In the genomic region with DNA sequence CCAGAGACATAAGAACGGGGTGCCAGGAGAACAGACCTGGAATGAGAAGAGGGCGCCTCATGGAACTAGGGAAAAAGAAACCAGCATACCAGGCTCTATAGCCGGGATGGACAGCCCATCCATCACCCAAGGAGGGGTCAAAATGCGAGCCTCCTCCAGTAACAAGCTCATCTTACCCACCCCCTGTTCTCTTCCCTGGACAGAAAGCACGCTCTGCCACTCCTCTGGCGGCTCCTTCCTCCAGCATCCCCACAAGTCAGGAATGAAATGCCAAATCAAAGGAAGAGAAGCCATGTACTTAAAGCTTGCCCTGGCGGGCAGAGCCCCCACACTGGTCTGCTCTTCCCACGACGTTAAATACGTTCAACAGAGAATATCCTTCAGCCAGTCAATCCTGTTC, we compare ENCODE assay signal across 8 mouse cellular contexts. TPM values are rescaled to one million over a fixed set of nuclear protein-coding genes. Genes with fewer than 3 reads are reported as not detected.
DNase-seq lines count a peak whose midpoint lies in the region; ATAC-seq and TF ChIP-seq lines count a peak whose summit lies in the region.

No protein-coding gene starts in this region.

- H3K9ac ChIP-seq in CH12.LX (ENCODE audit: insufficient read depth, low read depth) = no peak overlapping the region
- H3K9ac ChIP-seq in forebrain, embryonic 16.5 days (replicated peaks; ENCODE audit: low read depth, low read length) = peak overlapping the region; percentile 69
- no peak overlapping the region for H3K9ac ChIP-seq in liver, embryonic 14.5 days (replicated peaks)

- peaks cover 9 to 40% of the 10 kb centered on the region in 2 experiments for H3K4me1 ChIP-seq in CH12.LX (ENCODE audit: control insufficient read depth in 1 of 2, insufficient read depth in 2 of 2)
- H3K4me1 ChIP-seq in forebrain, embryonic 16.5 days (replicated peaks; ENCODE audit: control insufficient read depth, insufficient read depth, low read length) = peaks cover 54% of the 10 kb centered on the region
- H3K4me1 ChIP-seq in liver, embryonic 14.5 days (replicated peaks; ENCODE audit: control insufficient read depth in 2 of 2, insufficient read depth in 2 of 2, low read length in 1 of 2) = peaks cover 7 to 23% of the 10 kb centered on the region in 2 experiments

- dilution Hi-C loops in CH12.LX (cut with MboI; ENCODE audit: extremely low pct_ligation_motif_present, extremely low pct_unique_long_range_greater_than_20kb, low sequenced_read_pairs) = no loop called here

- no peak for TF ChIP-seq EP300 in CH12.LX (IDR thresholded peaks at IDR 0.05; ENCODE audit: low read length)
- TF ChIP-seq EP300 in liver, embryonic 14.5 days (IDR thresholded peaks at IDR 0.05; ENCODE audit: low read depth) = no peak

- peak overlapping the region in 2 of 3 experiments; percentile 70 to 76 for H3K4me3 ChIP-seq in CH12.LX (replicated peaks in 1 of 3; ENCODE audit: low read depth in 2 of 3, low read length in 2 of 3, poor library complexity in 1 of 3)
- H3K4me3 ChIP-seq in forebrain, embryonic 16.5 days (replicated peaks; ENCODE audit: low read length) = peak overlapping the region; percentile 71
- peak overlapping the region; percentile 67 to 96; a peak in 2 of 4 replicates for H3K4me3 ChIP-seq in liver, embryonic 14.5 days (ENCODE audit: insufficient read depth in 1 of 2, low read depth in 2 of 2, low read length in 2 of 2)

- H3K9me3 ChIP-seq in CH12.LX (replicated peaks; ENCODE audit: low read length) = no peaks in the 10 kb centered on the region
- H3K9me3 ChIP-seq in forebrain, embryonic 16.5 days (ENCODE audit: control insufficient read depth, low read length) = no peaks in the 10 kb centered on the region
- no peaks in the 10 kb centered on the region for H3K9me3 ChIP-seq in liver, embryonic 14.5 days (ENCODE audit: control insufficient read depth, low read length)

- H3K36me3 ChIP-seq in CH12.LX (replicated peaks in 1 of 2; ENCODE audit: control insufficient read depth in 1 of 2, insufficient read depth in 1 of 2, low read length in 1 of 2) = peaks cover 48 to 67% of the 10 kb centered on the region in 2 experiments
- peaks cover 26% of the 10 kb centered on the region for H3K36me3 ChIP-seq in forebrain, embryonic 16.5 days (ENCODE audit: control insufficient read depth, insufficient read depth)
- peaks cover 27% of the 10 kb centered on the region for H3K36me3 ChIP-seq in liver, embryonic 14.5 days (replicated peaks; ENCODE audit: control insufficient read depth, insufficient read depth, low read depth)

- peaks cover 15% of the 10 kb centered on the region for H3K79me2 ChIP-seq in CH12.LX (replicated peaks; ENCODE audit: control insufficient read depth, extremely low read depth, insufficient read depth, poor library complexity, severe bottlenecking)

- no peaks in the 10 kb centered on the region for H3K27me3 ChIP-seq in CH12.LX (replicated peaks)
- no peaks in the 10 kb centered on the region for H3K27me3 ChIP-seq in forebrain, embryonic 16.5 days (replicated peaks; ENCODE audit: control insufficient read depth, insufficient read depth, low read length)
- H3K27me3 ChIP-seq in liver, embryonic 14.5 days (ENCODE audit: control insufficient read depth, insufficient read depth, low read length) = no peaks in the 10 kb centered on the region

- H3K4me2 ChIP-seq in CH12.LX (ENCODE audit: insufficient read depth, low read depth, poor library complexity, severe bottlenecking) = peak overlapping the region; percentile 82
- H3K4me2 ChIP-seq in forebrain, embryonic 16.5 days (ENCODE audit: low read length) = peak overlapping the region; percentile 94
- peak overlapping the region; percentile 98 for H3K4me2 ChIP-seq in liver, embryonic 14.5 days (ENCODE audit: low read depth)

- WGBS in forebrain, embryonic 16.5 days = 40% methylated on average over 10 of the region's 10 CpGs
- WGBS in liver, embryonic 14.5 days (ENCODE audit: insufficient replicate concordance) = 39% methylated on average over 10 of the region's 10 CpGs

- no peak for TF ChIP-seq POLR2A in CH12.LX (IDR thresholded peaks at IDR 0.05; ENCODE audit: low read depth, low read length)

- no peak for TF ChIP-seq CTCF in CH12.LX (conservative IDR thresholded peaks at IDR 0.05 in 1 of 2, IDR thresholded peaks at IDR 0.05 in 1 of 2; ENCODE audit: low read depth in 2 of 2, low read length in 2 of 2)
- no peak for TF ChIP-seq CTCF in liver, embryonic 14.5 days (IDR thresholded peaks at IDR 0.05; ENCODE audit: low read depth)

- no peak for ATAC-seq in forebrain, embryonic 16.5 days
- no peak for ATAC-seq in liver, embryonic 14.5 days (ENCODE audit: insufficient read depth)

- peak; percentile 93 for DNase-seq in heart, adult 11 months
- no peak for DNase-seq in heart, postnatal 4 days
- no peak for DNase-seq in CH12.LX (ENCODE audit: extremely low read depth)
- DNase-seq in liver, embryonic 14.5 days (ENCODE audit: low read depth in 3 of 3, low spot score in 3 of 3) = no peak
- no peak for DNase-seq in thymus, postnatal 25 days
- no peak for DNase-seq in testis, postnatal 14 days (ENCODE audit: low spot score)
- DNase-seq in thymus, postnatal 10 days (ENCODE audit: low spot score in 2 of 2) = no peak

- no peak overlapping the region for H3K27ac ChIP-seq in CH12.LX (ENCODE audit: insufficient read depth, low read depth)
- H3K27ac ChIP-seq in forebrain, embryonic 16.5 days (ENCODE audit: low read length) = no peak overlapping the region
- H3K27ac ChIP-seq in liver, embryonic 14.5 days = no peak overlapping the region

- TF ChIP-seq RAD21 in CH12.LX (IDR thresholded peaks at IDR 0.05; ENCODE audit: low read depth, low read length) = no peak

- in situ Hi-C loops in CH12.LX (cut with MboI; ENCODE audit: low pct_ligation_motif_present, low pct_unique_long_range_greater_than_20kb, low sequenced_read_pairs) = no loop called here

TF ChIP-seq in CH12.LX, 34 proteins besides CTCF, POLR2A, EP300 and RAD21:
- no peak for TF ChIP-seq MAX (IDR thresholded peaks at IDR 0.05; ENCODE audit: low read length)
- TF ChIP-seq NELFE (IDR thresholded peaks at IDR 0.05; ENCODE audit: low read depth, low read length) = no peak
- TF ChIP-seq MEF2A (IDR thresholded peaks at IDR 0.05; ENCODE audit: borderline replicate concordance, low read depth, low read length) = no peak
- no peak for TF ChIP-seq MAZ (IDR thresholded peaks at IDR 0.05; ENCODE audit: low read depth, low read length)
- TF ChIP-seq BHLHE40 (IDR thresholded peaks at IDR 0.05; ENCODE audit: low read depth, low read length) = no peak
- no peak for TF ChIP-seq SIN3A (IDR thresholded peaks at IDR 0.05; ENCODE audit: low read length)
- no peak for TF ChIP-seq UBTF (IDR thresholded peaks at IDR 0.05; ENCODE audit: low read depth, low read length)

RNA-seq across cellular contexts. Expression of a gene that starts 1.0 kb away (rescaled TPM):
- 1 to 10 TPM; 6.6 to 7.2 TPM for total RNA-seq in heart, postnatal 4 days (2021)
- 37.8 and 45.9 TPM in 2 replicates for total RNA-seq in CH12.LX (2012; rRNA removed)
- total RNA-seq in CH12.LX (2014; rRNA removed) = 29.2 and 35.7 TPM in 2 replicates
- polyA plus RNA-seq in CH12.LX (2012; ENCODE audit: insufficient read length, low read depth) = 23.6 and 23.8 TPM in 2 replicates
- 35.7 and 38.5 TPM in 2 replicates for polyA plus RNA-seq in forebrain, embryonic 16.5 days (2015; fragmentation: Nextera tagmentation; extraction: Ambion mirVana)
- 9.8 and 12.1 TPM in 2 replicates for polyA plus RNA-seq in liver, embryonic 14.5 days (2012; rRNA removed)
- polyA plus RNA-seq in liver, embryonic 14.5 days (2014; fragmentation: Nextera tagmentation; extraction: Ambion mirVana) = 14.1 and 14.3 TPM in 2 replicates

RNA-seq across cellular contexts. Expression of a gene that starts 1.0 kb away (rescaled TPM):
- 10 to 100 TPM; 12.0 TPM for total RNA-seq in heart, postnatal 4 days (2021)
- total RNA-seq in CH12.LX (2012; rRNA removed) (28.0 and 31.4 TPM in 2 replicates), CH12.LX (2014; rRNA removed) (16.3 and 19.4 TPM in 2 replicates)
- 10.8 and 12.6 TPM in 2 replicates for polyA plus RNA-seq in CH12.LX (2012; ENCODE audit: insufficient read length, low read depth)
- polyA plus RNA-seq in forebrain, embryonic 16.5 days (2015; fragmentation: Nextera tagmentation; extraction: Ambion mirVana) = 88.4 and 89.8 TPM in 2 replicates
- 10.5 and 12.9 TPM in 2 replicates for polyA plus RNA-seq in liver, embryonic 14.5 days (2012; rRNA removed)
- polyA plus RNA-seq in liver, embryonic 14.5 days (2014; fragmentation: Nextera tagmentation; extraction: Ambion mirVana) = 9.2 and 10.2 TPM in 2 replicates

RNA-seq across cellular contexts. Expression of a gene that starts 6.1 kb away (rescaled TPM):
- total RNA-seq in heart, postnatal 4 days (2021) = under 1 TPM; 0.26 to 0.32 TPM
- total RNA-seq in CH12.LX (2012; rRNA removed) (0.34 TPM in 1 of 2 replicates, not detected in the other), CH12.LX (2014; rRNA removed) (not detected in 2 replicates)
- polyA plus RNA-seq in CH12.LX (2012; ENCODE audit: insufficient read length, low read depth) = 0.63 TPM in 1 of 2 replicates, not detected in the other
- polyA plus RNA-seq in forebrain, embryonic 16.5 days (2015; fragmentation: Nextera tagmentation; extraction: Ambion mirVana) = 2.2 and 3.2 TPM in 2 replicates
- polyA plus RNA-seq in liver, embryonic 14.5 days (2012; rRNA removed) = 0.19 and 0.25 TPM in 2 replicates
- 0.20 and 0.28 TPM in 2 replicates for polyA plus RNA-seq in liver, embryonic 14.5 days (2014; fragmentation: Nextera tagmentation; extraction: Ambion mirVana)

RNA-seq across cellular contexts. Expression of a gene that starts 7.3 kb away (rescaled TPM):
- total RNA-seq in heart, postnatal 4 days (2021) = 10 to 100 TPM; 22.1 to 22.8 TPM
- total RNA-seq in CH12.LX (2012; rRNA removed) (17.9 TPM in 2 replicates), CH12.LX (2014; rRNA removed) (10.0 and 13.0 TPM in 2 replicates)
- 11.3 and 12.6 TPM in 2 replicates for polyA plus RNA-seq in CH12.LX (2012; ENCODE audit: insufficient read length, low read depth)
- 41.9 and 44.5 TPM in 2 replicates for polyA plus RNA-seq in forebrain, embryonic 16.5 days (2015; fragmentation: Nextera tagmentation; extraction: Ambion mirVana)
- 8.3 and 8.6 TPM in 2 replicates for polyA plus RNA-seq in liver, embryonic 14.5 days (2012; rRNA removed)
- polyA plus RNA-seq in liver, embryonic 14.5 days (2014; fragmentation: Nextera tagmentation; extraction: Ambion mirVana) = 15.6 and 15.7 TPM in 2 replicates

RNA-seq across cellular contexts. Expression of a gene that starts 10.3 kb away (rescaled TPM):
- total RNA-seq in heart, postnatal 4 days (2021) = 10 to 100 TPM; 38.8 to 39.4 TPM
- 17.7 and 18.5 TPM in 2 replicates for total RNA-seq in CH12.LX (2012; rRNA removed)
- total RNA-seq in CH12.LX (2014; rRNA removed) = 15.3 and 15.9 TPM in 2 replicates
- 11.6 and 12.2 TPM in 2 replicates for polyA plus RNA-seq in CH12.LX (2012; ENCODE audit: insufficient read length, low read depth)
- polyA plus RNA-seq in forebrain, embryonic 16.5 days (2015; fragmentation: Nextera tagmentation; extraction: Ambion mirVana) = 43.4 and 45.4 TPM in 2 replicates
- 9.8 and 13.6 TPM in 2 replicates for polyA plus RNA-seq in liver, embryonic 14.5 days (2012; rRNA removed)
- polyA plus RNA-seq in liver, embryonic 14.5 days (2014; fragmentation: Nextera tagmentation; extraction: Ambion mirVana) = 11.2 and 12.0 TPM in 2 replicates
